ENCODE assay signal across 33 mouse cellular contexts in the genomic region with DNA sequence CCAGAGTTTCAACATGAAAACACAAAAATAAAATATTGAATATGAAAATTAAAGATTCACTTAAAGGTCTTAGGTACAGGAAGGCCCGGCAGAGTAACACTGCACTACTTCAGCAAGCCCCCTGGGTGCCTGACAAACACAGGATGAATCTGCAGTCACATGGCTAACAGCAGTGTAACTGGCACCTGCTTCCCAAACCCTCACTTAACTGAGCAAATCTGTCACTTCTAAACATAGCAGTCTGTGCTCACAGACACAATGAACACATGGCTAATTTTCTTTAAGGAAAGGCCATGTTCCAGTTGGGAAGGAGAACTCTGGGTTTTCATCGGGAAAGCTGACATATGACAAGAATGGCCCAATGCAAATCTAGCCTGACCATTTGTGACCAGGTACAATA. TPM values are rescaled to one million over a fixed set of nuclear protein-coding genes. Genes with fewer than 3 reads are reported as not detected.
DNase-seq lines count a peak whose midpoint lies in the region; ATAC-seq and TF ChIP-seq lines count a peak whose summit lies in the region.
"Had no signal": no experiment of that assay in that cellular context is flagged by ENCODE, and none has a peak within 500 bp of the region (broad histone marks: within the 10 kb centered on the region; RNA-seq: fewer than 3 reads in every experiment).

No protein-coding gene starts in this region.

- ATAC-seq in forebrain, embryonic 14.5 days: 0 out of 2 replicates have a peak, but pooled peaks have one; percentile 37
- ATAC-seq in forebrain, embryonic 11.5 days (replicated peaks; ENCODE audit: low FRiP score): no peak
- no peak for ATAC-seq in erythroblast, adult 5-6 weeks (replicated peaks; ENCODE audit: low FRiP score, poor library complexity, severe bottlenecking)
- ATAC-seq: activated CD4-positive, CD25-positive, alpha-beta regulatory T cell, adult 4 months; hindbrain, postnatal 0 days; intestine, embryonic 15.5 days; liver, embryonic 12.5 days; lung, postnatal 0 days had no signal

- H3K27ac ChIP-seq in forebrain, embryonic 14.5 days (ENCODE audit: low read depth, low read length): no peak overlapping the region
- H3K27ac ChIP-seq in forebrain, embryonic 11.5 days (ENCODE audit: low read depth, low read length): no peak overlapping the region
- H3K27ac ChIP-seq: embryonic facial prominence, embryonic 12.5 days; forebrain, embryonic 10.5 days; heart, embryonic 15.5 days; hindbrain, embryonic 12.5 days; hindbrain, postnatal 0 days; intestine, embryonic 15.5 days; limb, embryonic 13.5 days; liver, embryonic 12.5 days; midbrain, embryonic 12.5 days; neural tube, embryonic 13.5 days; stomach, postnatal 0 days had no signal

- 83% methylated on average over 2 of the region's 2 CpGs for WGBS in forebrain, embryonic 14.5 days
- WGBS in forebrain, embryonic 11.5 days: 95% methylated on average over 2 of the region's 2 CpGs

- H3ac ChIP-seq in myocyte (ENCODE audit: control insufficient read depth, insufficient read length): no peak overlapping the region

- no peak for TF ChIP-seq POLR2A in myocyte (IDR thresholded peaks at IDR 0.05; ENCODE audit: insufficient read length, low read depth)

- no peaks in the 10 kb centered on the region for H3K79me2 ChIP-seq in myocyte (ENCODE audit: control insufficient read depth, insufficient read depth)

- no peak overlapping the region for H3K9ac ChIP-seq in forebrain, embryonic 14.5 days (ENCODE audit: low read length)
- no peak overlapping the region for H3K9ac ChIP-seq in forebrain, embryonic 11.5 days (ENCODE audit: low read length)
- H3K9ac ChIP-seq: embryonic facial prominence, embryonic 12.5 days; heart, embryonic 15.5 days; hindbrain, embryonic 12.5 days; intestine, embryonic 15.5 days; limb, embryonic 13.5 days; liver, embryonic 12.5 days; midbrain, embryonic 12.5 days; neural tube, embryonic 13.5 days had no signal

- H3K36me3 ChIP-seq in forebrain, embryonic 14.5 days (ENCODE audit: control insufficient read depth, insufficient read depth, low read length): peaks cover 60% of the 10 kb centered on the region
- H3K36me3 ChIP-seq in forebrain, embryonic 11.5 days (ENCODE audit: control insufficient read depth, insufficient read depth, low read length): peaks cover 4% of the 10 kb centered on the region; the same call in 1 of the 2 replicates
- H3K36me3 ChIP-seq in myocyte (ENCODE audit: control insufficient read depth, insufficient read depth): peaks cover 35% of the 10 kb centered on the region

- H3K4me2 ChIP-seq in forebrain, embryonic 14.5 days (ENCODE audit: low read length): no peak overlapping the region
- no peak overlapping the region for H3K4me2 ChIP-seq in forebrain, embryonic 11.5 days (ENCODE audit: low read depth, low read length, severe bottlenecking)
- no peak overlapping the region for H3K4me2 ChIP-seq in myocyte (ENCODE audit: low read depth)
- H3K4me2 ChIP-seq: embryonic facial prominence, embryonic 12.5 days; heart, embryonic 15.5 days; hindbrain, embryonic 12.5 days; intestine, embryonic 15.5 days; limb, embryonic 13.5 days; liver, embryonic 12.5 days; midbrain, embryonic 12.5 days; neural tube, embryonic 13.5 days had no signal

- no peaks in the 10 kb centered on the region for H3K27me3 ChIP-seq in forebrain, embryonic 14.5 days (replicated peaks; ENCODE audit: control insufficient read depth, insufficient read depth, low read length)
- no peaks in the 10 kb centered on the region for H3K27me3 ChIP-seq in forebrain, embryonic 11.5 days (ENCODE audit: control insufficient read depth, insufficient read depth, low read length)
- H3K27me3 ChIP-seq in myocyte (ENCODE audit: control insufficient read depth, insufficient read depth, insufficient read length): no peaks in the 10 kb centered on the region
- H3K27me3 ChIP-seq: CH12.LX; embryonic facial prominence, embryonic 12.5 days; heart, embryonic 15.5 days; hindbrain, embryonic 12.5 days; intestine, embryonic 15.5 days; limb, embryonic 13.5 days; liver, embryonic 12.5 days; megakaryocyte, embryonic 14.5 days; midbrain, embryonic 12.5 days; neural tube, embryonic 13.5 days had no signal

- H3K4me1 ChIP-seq in forebrain, embryonic 14.5 days (ENCODE audit: control insufficient read depth, insufficient read depth, low read length): no peaks in the 10 kb centered on the region
- H3K4me1 ChIP-seq in forebrain, embryonic 11.5 days (replicated peaks; ENCODE audit: control insufficient read depth, insufficient read depth, low read length): no peaks in the 10 kb centered on the region
- H3K4me1 ChIP-seq: embryonic facial prominence, embryonic 12.5 days; forebrain, embryonic 10.5 days; heart, embryonic 15.5 days; hindbrain, embryonic 12.5 days; intestine, embryonic 15.5 days; limb, embryonic 13.5 days; liver, embryonic 12.5 days; megakaryocyte, embryonic 14.5 days; midbrain, embryonic 12.5 days; neural tube, embryonic 13.5 days had no signal

- peak; percentile 4 for DNase-seq in forebrain, embryonic 14.5 days (ENCODE audit: low spot score)
- no peak for DNase-seq in forebrain, embryonic 11.5 days (ENCODE audit: low spot score)
- DNase-seq in layer of hippocampus, adult 11-12 months (ENCODE audit: low spot score): peak; percentile 26
- DNase-seq in layer of hippocampus, postnatal 25 days (ENCODE audit: extremely low spot score in 1 of 2, low spot score in 1 of 2): no peak
- DNase-seq in brain, adult 2 months (ENCODE audit: low read depth, low spot score): peak; percentile 61
- DNase-seq: adrenal gland, adult 2 months; adrenal gland, postnatal 36 days; cerebellum, adult 11-12 months; cerebellum, adult 9-11 months; embryo, embryonic 11 days; gastrocnemius, postnatal 10 days; kidney, adult 2 months; kidney, postnatal 36 days; lung, adult 18-20 months; lung, postnatal 4 days; right cerebral cortex, postnatal 4 days had no signal

- no peak overlapping the region for H3K4me3 ChIP-seq in forebrain, embryonic 14.5 days (ENCODE audit: low read depth, low read length)
- no peak overlapping the region for H3K4me3 ChIP-seq in forebrain, embryonic 11.5 days (ENCODE audit: low read depth, low read length)
- H3K4me3 ChIP-seq in myocyte: no peak overlapping the region
- H3K4me3 ChIP-seq: embryonic facial prominence, embryonic 12.5 days; forebrain, embryonic 10.5 days; heart, embryonic 15.5 days; hindbrain, embryonic 12.5 days; intestine, embryonic 15.5 days; limb, embryonic 13.5 days; liver, embryonic 12.5 days; megakaryocyte, embryonic 14.5 days; midbrain, embryonic 12.5 days; neural tube, embryonic 13.5 days had no signal

- H3K9me3 ChIP-seq in forebrain, embryonic 14.5 days (replicated peaks; ENCODE audit: control insufficient read depth, low read length): no peaks in the 10 kb centered on the region
- H3K9me3 ChIP-seq in forebrain, embryonic 11.5 days (ENCODE audit: control insufficient read depth, low read length): no peaks in the 10 kb centered on the region
- H3K9me3 ChIP-seq: embryonic facial prominence, embryonic 12.5 days; forebrain, embryonic 10.5 days; heart, embryonic 15.5 days; hindbrain, embryonic 12.5 days; intestine, embryonic 15.5 days; limb, embryonic 13.5 days; liver, embryonic 12.5 days; megakaryocyte, embryonic 14.5 days; midbrain, embryonic 12.5 days; neural tube, embryonic 13.5 days had no signal

TF ChIP-seq in myocyte, 11 proteins besides CTCF, POLR2A, EP300 and RAD21:
- no peak for TF ChIP-seq TCF3 (IDR thresholded peaks at IDR 0.05; ENCODE audit: insufficient read length, low read depth)
- TF ChIP-seq MYOD1 (IDR thresholded peaks at IDR 0.05; ENCODE audit: control insufficient read depth in 1 of 3, insufficient read length in 2 of 3, low read depth in 2 of 3): peak in 1 of 3 experiments; percentile 40
- TF ChIP-seq USF1 (IDR thresholded peaks at IDR 0.05; ENCODE audit: low read depth): peak; percentile 19

RNA-seq across cellular contexts. Expression of a gene that starts 36.1 kb away (rescaled TPM):
- polyA plus RNA-seq in forebrain, embryonic 14.5 days (2014; fragmentation: Nextera tagmentation; extraction: Ambion mirVana): 12.2 and 17.9 TPM in 2 replicates
- 34.0 and 34.1 TPM in 2 replicates for polyA plus RNA-seq in forebrain, embryonic 11.5 days (2014; fragmentation: Nextera tagmentation; extraction: Ambion mirVana)
- 10 to 100 TPM; 43.7 to 44.0 TPM for total RNA-seq in layer of hippocampus, postnatal 25 days (2021)
- polyA plus RNA-seq in myocyte (2012; fragmentation: generic; extraction: Trizol): 13.8 TPM
- total RNA-seq in erythroblast, adult 5-6 weeks (2015; ENCODE audit: low replicate concordance): 5.2 and 11.1 TPM in 2 replicates
- total RNA-seq in erythroblast, adult 5-6 weeks (2017; ENCODE audit: low replicate concordance): 7.4 and 15.7 TPM in 2 replicates

Comparison
In these comparisons a context has a peak if more than half of its experiments do, and no peak if none do; other contexts are left out.
1. DNase-seq: peak in forebrain, embryonic 14.5 days (single experiment), layer of hippocampus, adult 11-12 months (single experiment) and brain, adult 2 months (single experiment); none in forebrain, embryonic 11.5 days (single experiment) and layer of hippocampus, postnatal 25 days (0 of 2).